Mouse (Mus musculus) liver, embryonic 11.5 days (tissue): ENCODE data around the gene Otoa. TPM values are rescaled to one million over a fixed set of nuclear protein-coding genes. Genes with fewer than 3 reads are reported as not detected.

ENCODE experiments used
- ATAC-seq: fragments of 200-750 bp; cut with Nextera tagmentation; replicated peaks from 2 replicates; pipeline ENCODE4 v1.8.0; 2017; ENCODE audit warnings: moderate number of reproducible peaks, mild to moderate bottlenecking, moderate TSS enrichment, moderate library complexity; ENCODE audit not compliant: low FRiP score
- DNase-seq: peaks from one replicate; pipeline ENCODE4 v3.0.0-alpha.2; 2017; ENCODE audit warnings: low spot score
- H3K27ac ChIP-seq: fragments of 300-500 bp; sonication (generic); 2 replicates; pipeline ENCODE4 v1.5.1; 2014; ENCODE audit warnings: mild to moderate bottlenecking, low read depth, low read length, control low read depth
- H3K27me3 ChIP-seq: fragments of 300-500 bp; sonication (generic); replicated peaks from 2 replicates; pipeline ENCODE4 v1.6.1; 2014; ENCODE audit warnings: low read length, mixed read lengths; ENCODE audit not compliant: control insufficient read depth, insufficient read depth
- H3K36me3 ChIP-seq: fragments of 300-500 bp; sonication (generic); 2 replicates; pipeline ENCODE4 v1.6.1; 2014; ENCODE audit warnings: mild to moderate bottlenecking, low read length, moderate library complexity, mixed read lengths; ENCODE audit not compliant: control insufficient read depth, insufficient read depth
- H3K4me1 ChIP-seq: fragments of 300-500 bp; sonication (generic); replicated peaks from 2 replicates; pipeline ENCODE4 v1.6.1; 2014; ENCODE audit warnings: low read length, mixed read lengths; ENCODE audit not compliant: control insufficient read depth, insufficient read depth
- H3K4me2 ChIP-seq: fragments of 300-500 bp; sonication (generic); 2 replicates; pipeline ENCODE4 v1.6.1; 2014; ENCODE audit warnings: mild to moderate bottlenecking, control low read depth, moderate library complexity
- H3K4me3 ChIP-seq: fragments of 300-500 bp; sonication (generic); 2 replicates; pipeline ENCODE4 v1.5.1; 2014; ENCODE audit warnings: low read depth, low read length, control low read depth
- H3K9ac ChIP-seq: fragments of 300-500 bp; sonication (generic); 2 replicates; pipeline ENCODE4 v1.6.1; 2014; ENCODE audit warnings: low read depth, low read length, control low read depth
- H3K9me3 ChIP-seq: fragments of 300-500 bp; sonication (generic); 2 replicates; pipeline ENCODE4 v1.6.1; 2016; ENCODE audit warnings: low read length, inconsistent platforms, mixed read lengths; ENCODE audit not compliant: control insufficient read depth
- WGBS: fragments of 180-500 bp; shearing (Covaris S2); extraction: QIAGEN DNeasy Blood & Tissue Kit; methylation state at CpG from one replicate; pipeline ENCODE4 v1.1.7; 2014; 5-methylcytosine and 5-hydroxymethylcytosine counted together
- polyA plus RNA-seq: library from polyadenylated mRNA; unstranded; fragments of >200 nt; fragmentation: Nextera tagmentation; extraction: Ambion mirVana; gene quantifications from 2 replicates; pipeline ENCODE4 v1.2.1, GENCODE M21; 2014

Otoa gene
- polyA plus RNA-seq, 1 experiment from 2014 or later, result not detected

DNA sequence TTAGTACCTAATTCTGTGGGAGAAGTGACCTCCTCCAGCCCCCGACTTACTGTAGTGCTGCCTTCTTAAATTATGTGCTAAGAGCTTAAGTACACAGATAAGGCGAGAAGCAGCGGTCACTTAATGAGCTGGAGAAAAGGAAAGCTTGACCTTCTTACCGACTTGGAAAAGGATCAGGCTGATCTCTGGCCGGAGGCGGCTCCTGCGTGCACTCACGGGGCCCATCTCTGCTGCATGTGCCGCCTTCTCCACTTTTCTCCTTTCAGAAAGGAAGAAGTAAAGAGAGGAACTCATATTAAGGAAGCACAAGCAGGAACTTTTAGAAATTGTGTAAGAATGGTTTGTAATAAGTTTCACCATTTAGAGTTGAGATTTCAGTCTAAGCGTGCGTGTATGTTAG, 7.2 kb upstream of the Otoa start, which contains the start of gene Igsf6:
Gene Igsf6, minus strand, starts transcription at position 292 of the 400 bp plus-strand sequence.
- Histone ChIP-seq H3K36me3 (peaks cover 18% of the 10 kb centered on the region), H3K4me2 (no peak within 1 kb of the TSS), H3K9me3 (no peaks in the 10 kb centered on the region), H3K4me3 (no peak within 1 kb of the TSS), H3K27me3 (no peaks in the 10 kb centered on the region), H3K4me1 (no peaks in the 10 kb centered on the region), H3K27ac (no peak within 1 kb of the TSS; the same call in 1 of the 2 replicates), H3K9ac (no peak within 1 kb of the TSS)
- 58% methylated on average over 11 of the region's 11 CpGs for WGBS
- ATAC-seq (no peak), DNase-seq (no peak)

DNA sequence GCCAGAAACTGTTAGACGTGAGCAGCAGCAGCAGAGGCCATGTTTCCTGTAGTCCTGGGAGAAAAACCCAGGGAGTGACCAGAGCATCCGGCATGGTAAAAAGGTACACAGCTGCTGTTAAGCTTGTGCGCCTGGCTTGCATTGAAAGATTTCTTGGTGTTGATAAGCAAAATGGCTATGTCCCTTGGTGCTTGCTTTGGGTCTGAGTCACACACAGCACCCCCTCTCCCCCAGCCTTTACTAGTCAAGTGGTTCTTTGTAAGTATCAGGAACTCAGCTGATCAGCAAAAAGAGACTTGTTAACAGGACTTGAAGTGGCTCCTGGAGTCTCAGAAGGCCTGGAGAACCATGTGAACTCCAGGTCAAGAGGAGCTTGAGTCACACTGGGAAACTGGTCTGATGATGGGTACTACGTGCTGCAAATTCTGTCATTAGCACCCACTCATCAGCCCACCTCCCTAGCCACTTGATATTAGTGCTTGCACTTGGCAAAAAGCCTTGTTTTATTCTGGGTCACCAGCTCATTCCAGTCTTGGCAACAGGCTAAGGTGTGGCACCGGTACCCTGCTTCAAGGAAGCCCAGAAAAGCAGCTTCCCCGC, 6.5 kb upstream of the Otoa start:
- Histone ChIP-seq H3K4me2 (no peak overlapping the region), H3K27ac (no peak overlapping the region), H3K4me1 (no peaks in the 10 kb centered on the region), H3K9me3 (no peaks in the 10 kb centered on the region), H3K9ac (no peak overlapping the region), H3K27me3 (no peaks in the 10 kb centered on the region), H3K4me3 (no peak overlapping the region), H3K36me3 (peaks cover 18% of the 10 kb centered on the region)
- no peak for ATAC-seq
- WGBS, result 73% methylated on average over 6 of the region's 6 CpGs
- DNase-seq, result no peak

DNA sequence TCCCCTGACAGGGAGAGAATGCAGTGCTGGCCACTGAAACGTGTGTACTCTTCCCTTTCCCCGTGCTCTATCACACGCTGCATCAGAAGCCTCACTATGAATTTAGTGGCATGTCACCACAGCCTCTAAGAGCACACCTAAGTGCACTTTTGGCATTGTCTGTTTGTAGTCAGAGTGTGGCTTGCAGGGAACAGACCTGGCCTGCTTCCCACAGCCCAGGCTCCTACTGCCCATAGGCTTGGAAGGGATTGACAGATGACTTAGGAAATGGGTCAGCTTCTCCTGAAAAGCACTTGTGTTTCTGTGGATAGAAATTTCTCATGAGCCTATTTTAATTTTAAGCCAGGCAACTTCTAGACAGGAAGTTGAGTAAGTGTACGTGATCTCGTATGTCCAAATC, 6.0 kb upstream of the Otoa start:
- H3K4me1 ChIP-seq, result no peaks in the 10 kb centered on the region
- no peaks in the 10 kb centered on the region for H3K27me3 ChIP-seq
- H3K36me3 ChIP-seq, result peaks cover 17% of the 10 kb centered on the region
- no peaks in the 10 kb centered on the region for H3K9me3 ChIP-seq
- H3K4me3 ChIP-seq, result no peak overlapping the region
- no peak overlapping the region for H3K4me2 ChIP-seq
- no peak for ATAC-seq
- H3K27ac ChIP-seq, result no peak overlapping the region
- WGBS, result 90% methylated on average over 5 of the region's 5 CpGs
- H3K9ac ChIP-seq, result no peak overlapping the region
- no peak for DNase-seq

DNA sequence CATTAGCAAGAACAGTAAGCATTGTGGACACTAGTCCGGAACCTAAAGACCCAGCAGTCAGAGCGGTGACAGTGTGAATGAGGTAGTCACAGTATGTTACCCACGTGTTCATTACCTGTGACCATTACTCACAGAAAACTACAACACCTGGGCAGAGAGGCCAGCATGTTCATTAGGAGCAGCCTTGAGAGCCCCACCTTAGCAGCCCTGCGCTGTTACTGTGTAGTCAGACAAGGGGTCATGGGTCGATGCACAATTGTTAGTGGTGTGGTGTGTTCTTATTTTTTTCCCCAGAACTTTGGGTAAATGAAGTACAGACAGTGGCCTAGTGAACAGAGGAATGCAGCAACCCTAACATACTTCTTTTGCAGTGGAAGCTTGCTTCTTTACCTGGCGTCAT, 4.1 kb upstream of the Otoa start:
- no peaks in the 10 kb centered on the region for H3K27me3 ChIP-seq
- no peak for ATAC-seq
- H3K9ac ChIP-seq, result no peak overlapping the region
- WGBS, result 90% methylated on average over 6 of the region's 6 CpGs
- H3K4me1 ChIP-seq, result no peaks in the 10 kb centered on the region
- no peak for DNase-seq
- H3K9me3 ChIP-seq, result no peaks in the 10 kb centered on the region
- no peak overlapping the region for H3K4me3 ChIP-seq
- no peak overlapping the region for H3K4me2 ChIP-seq
- H3K27ac ChIP-seq, result no peak overlapping the region
- H3K36me3 ChIP-seq, result peaks cover 11% of the 10 kb centered on the region

DNA sequence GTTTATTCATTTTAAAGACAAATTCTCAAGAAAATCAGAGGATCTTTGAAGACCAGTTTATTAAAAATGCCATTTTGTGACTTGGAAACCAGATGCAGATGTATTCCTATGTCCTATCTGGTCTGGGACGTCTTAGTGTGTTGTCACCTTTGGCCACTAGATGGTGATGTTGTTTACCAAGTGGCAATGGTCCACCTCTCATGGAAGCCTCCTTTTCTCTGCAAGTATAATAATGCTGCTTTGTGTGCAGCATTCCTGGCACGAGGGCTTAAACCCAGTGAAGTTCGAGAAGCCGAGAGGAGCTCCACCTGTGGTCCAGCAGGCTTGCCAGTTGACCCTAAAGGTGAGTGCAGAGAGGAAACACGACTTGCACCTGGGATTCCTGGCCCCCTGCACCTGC, 3.6 kb upstream of the Otoa start:
- Histone ChIP-seq H3K36me3 (peaks cover 11% of the 10 kb centered on the region), H3K9me3 (no peaks in the 10 kb centered on the region), H3K27me3 (no peaks in the 10 kb centered on the region), H3K27ac (no peak overlapping the region), H3K4me2 (no peak overlapping the region), H3K4me1 (no peaks in the 10 kb centered on the region), H3K4me3 (no peak overlapping the region), H3K9ac (no peak overlapping the region)
- ATAC-seq, result no peak
- WGBS, result 47% methylated on average over 5 of the region's 5 CpGs
- DNase-seq, result no peak

DNA sequence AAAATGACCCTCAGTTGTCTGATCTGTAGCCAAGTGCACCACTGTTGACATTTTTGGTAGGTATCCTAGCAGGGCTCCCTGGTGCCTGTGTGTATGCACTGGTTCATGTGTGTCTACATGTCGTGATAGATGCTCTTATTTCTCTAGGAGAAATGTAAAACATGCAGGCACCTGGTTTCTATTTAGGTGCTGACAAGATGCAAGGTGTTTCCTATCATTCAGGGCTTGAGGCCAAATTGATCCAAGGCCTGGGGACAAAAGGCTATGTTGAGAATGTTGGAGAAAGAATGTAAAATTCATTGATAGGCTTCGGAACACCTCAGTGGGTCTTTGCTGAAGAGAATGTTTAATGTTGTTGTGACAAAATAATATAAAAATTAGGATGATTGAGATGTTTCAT, 366 bp downstream of the Otoa start:
- no peaks in the 10 kb centered on the region for H3K4me1 ChIP-seq
- H3K36me3 ChIP-seq, result peaks cover 9% of the 10 kb centered on the region
- no peak overlapping the region for H3K27ac ChIP-seq
- DNase-seq (no peak), ATAC-seq (no peak)
- H3K4me2 ChIP-seq, result no peak overlapping the region
- no peaks in the 10 kb centered on the region for H3K9me3 ChIP-seq
- no peak overlapping the region for H3K9ac ChIP-seq
- no peaks in the 10 kb centered on the region for H3K27me3 ChIP-seq
- 81% methylated on average over 2 of the region's 2 CpGs for WGBS
- no peak overlapping the region for H3K4me3 ChIP-seq

DNA sequence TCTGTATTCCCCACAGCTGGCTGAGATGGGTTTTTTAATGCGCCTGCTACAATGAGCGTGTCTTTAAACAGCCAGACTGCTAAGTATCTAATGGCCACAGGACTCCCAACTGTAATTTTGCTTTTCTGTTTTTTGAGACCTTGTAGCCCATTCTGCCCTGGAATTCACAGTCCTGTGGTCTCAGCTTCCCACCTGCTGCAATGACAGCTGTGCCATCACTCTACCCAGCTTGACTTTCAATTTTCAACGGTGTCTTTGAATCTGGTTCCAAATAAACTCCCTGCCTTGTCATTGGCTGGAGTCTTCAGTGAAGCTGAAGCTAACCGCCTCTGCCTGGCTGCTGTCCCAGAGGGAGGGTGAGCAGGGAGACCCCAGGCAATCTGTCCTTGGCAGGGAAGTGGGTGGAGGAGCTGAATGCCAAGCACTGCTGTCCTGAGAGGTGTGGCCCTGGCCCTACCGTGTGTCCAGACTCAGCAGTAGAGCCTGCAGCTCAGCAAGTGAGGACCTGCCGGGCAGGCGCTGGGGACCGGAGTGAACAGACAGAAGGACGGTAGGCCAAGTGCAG, 1.6 kb downstream of the Otoa start:
- WGBS, result 79% methylated on average over 9 of the region's 9 CpGs
- no peak for ATAC-seq
- Histone ChIP-seq H3K4me2 (no peak overlapping the region), H3K4me3 (no peak overlapping the region), H3K27ac (no peak overlapping the region), H3K27me3 (no peaks in the 10 kb centered on the region), H3K36me3 (peaks cover 6% of the 10 kb centered on the region), H3K9me3 (no peaks in the 10 kb centered on the region), H3K9ac (no peak overlapping the region), H3K4me1 (no peaks in the 10 kb centered on the region)
- DNase-seq, result no peak

DNA sequence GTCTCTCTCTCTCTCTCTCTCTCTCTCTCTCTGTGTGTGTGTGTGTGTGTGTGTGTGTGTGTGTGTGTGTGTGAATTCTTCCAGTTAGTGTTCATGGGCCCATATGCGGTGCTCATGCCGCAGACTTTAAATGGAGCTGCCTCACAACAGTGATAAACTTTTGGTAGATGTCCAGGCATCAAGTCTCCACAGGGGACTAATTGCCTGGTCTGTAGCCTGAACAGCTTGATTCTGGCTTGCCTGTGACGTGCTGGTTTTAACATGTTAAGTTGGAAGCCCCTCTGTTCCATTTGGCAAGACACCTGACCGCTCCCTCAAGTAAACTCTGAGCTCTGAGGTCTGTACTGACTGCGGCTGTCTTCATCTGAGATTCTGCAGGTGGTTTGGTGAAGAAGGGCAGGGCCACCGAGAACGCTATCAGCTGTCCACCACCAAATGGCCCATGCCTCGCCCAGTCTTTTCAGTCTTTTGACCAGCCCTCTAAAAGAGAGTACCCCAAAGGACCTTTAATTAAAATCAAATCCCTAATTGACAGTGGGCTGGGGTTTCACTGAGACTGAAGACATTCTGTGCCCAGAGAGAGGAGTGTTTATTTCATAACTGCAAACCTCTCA, 3.5 kb downstream of the Otoa start:
- ATAC-seq (no peak), DNase-seq (no peak)
- no peaks in the 10 kb centered on the region for H3K9me3 ChIP-seq
- H3K4me1 ChIP-seq, result no peaks in the 10 kb centered on the region
- H3K9ac ChIP-seq, result no peak overlapping the region
- no peaks in the 10 kb centered on the region for H3K27me3 ChIP-seq
- no peak overlapping the region for H3K4me3 ChIP-seq
- WGBS, result 70% methylated on average over 8 of the region's 8 CpGs
- H3K27ac ChIP-seq, result no peak overlapping the region
- no peak overlapping the region for H3K4me2 ChIP-seq
- no peaks in the 10 kb centered on the region for H3K36me3 ChIP-seq

DNA sequence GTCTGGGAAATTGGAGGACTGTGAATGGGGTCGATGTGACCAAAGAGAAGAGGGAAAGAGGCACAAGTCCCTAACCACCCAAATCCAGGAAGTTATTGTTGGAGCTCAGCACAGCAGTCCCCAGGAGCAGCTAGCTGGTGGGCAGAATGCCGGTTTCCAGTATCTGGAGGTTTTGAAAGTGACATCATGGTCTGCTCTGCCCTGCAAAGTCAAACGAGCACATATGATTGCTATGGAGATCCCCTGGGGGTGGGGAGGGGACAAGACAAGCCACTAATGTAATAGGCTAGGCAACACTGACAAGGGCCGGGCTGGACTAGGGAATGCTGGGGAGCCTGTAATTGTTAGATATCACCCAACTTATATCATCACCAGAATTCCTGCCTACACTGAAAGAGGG, 4.0 kb downstream of the Otoa start:
- WGBS, result 43% methylated on average over 4 of the region's 4 CpGs

More for the DNA sequence above, 4.0 kb downstream of the Otoa start:
- H3K27ac ChIP-seq, result no peak overlapping the region
- H3K4me1 ChIP-seq, result no peaks in the 10 kb centered on the region
- ATAC-seq, result no peak
- DNase-seq, result no peak
- H3K4me2 ChIP-seq, result no peak overlapping the region
- no peaks in the 10 kb centered on the region for H3K27me3 ChIP-seq
- H3K9me3 ChIP-seq, result no peaks in the 10 kb centered on the region
- no peaks in the 10 kb centered on the region for H3K36me3 ChIP-seq
- H3K9ac ChIP-seq, result no peak overlapping the region
- H3K4me3 ChIP-seq, result no peak overlapping the region
